Mouse (Mus musculus) neutrophil, adult 83 days (primary cell): ENCODE data around the gene S1pr4. TPM values are rescaled to one million over a fixed set of nuclear protein-coding genes. Genes with fewer than 3 reads are reported as not detected.

Experiments used
- total RNA-seq, 2 experiments: library from RNA; stranded (reverse); gene quantifications; one replicate each; pipeline ENCODE4 v1.2.4; 2023

S1pr4 gene
- total RNA-seq, result 10 to 100 TPM; 66.7 to 79.7 TPM

DNA sequence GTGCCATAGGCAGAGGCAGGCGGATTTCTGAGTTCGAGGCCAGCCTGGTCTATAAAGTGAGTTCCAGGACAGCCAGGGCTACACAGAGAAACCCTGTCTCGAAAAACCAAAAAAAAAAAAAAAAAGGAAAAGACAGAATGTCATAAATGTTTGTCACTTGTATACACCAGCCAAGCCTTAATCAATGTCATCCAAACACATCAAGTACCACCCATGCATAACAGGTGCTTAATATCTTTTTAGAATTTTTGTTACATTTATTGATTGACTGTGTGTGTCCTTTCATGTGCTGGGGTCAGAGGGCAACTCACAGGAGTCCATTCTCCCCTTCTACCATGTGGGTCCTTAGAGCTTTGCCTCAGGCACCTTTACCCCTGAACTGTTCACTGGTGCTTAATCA, at the start of gene S1pr4:
S1pr4 (minus strand) TSS at position 101 of the 400 bp plus-strand sequence.

DNA sequence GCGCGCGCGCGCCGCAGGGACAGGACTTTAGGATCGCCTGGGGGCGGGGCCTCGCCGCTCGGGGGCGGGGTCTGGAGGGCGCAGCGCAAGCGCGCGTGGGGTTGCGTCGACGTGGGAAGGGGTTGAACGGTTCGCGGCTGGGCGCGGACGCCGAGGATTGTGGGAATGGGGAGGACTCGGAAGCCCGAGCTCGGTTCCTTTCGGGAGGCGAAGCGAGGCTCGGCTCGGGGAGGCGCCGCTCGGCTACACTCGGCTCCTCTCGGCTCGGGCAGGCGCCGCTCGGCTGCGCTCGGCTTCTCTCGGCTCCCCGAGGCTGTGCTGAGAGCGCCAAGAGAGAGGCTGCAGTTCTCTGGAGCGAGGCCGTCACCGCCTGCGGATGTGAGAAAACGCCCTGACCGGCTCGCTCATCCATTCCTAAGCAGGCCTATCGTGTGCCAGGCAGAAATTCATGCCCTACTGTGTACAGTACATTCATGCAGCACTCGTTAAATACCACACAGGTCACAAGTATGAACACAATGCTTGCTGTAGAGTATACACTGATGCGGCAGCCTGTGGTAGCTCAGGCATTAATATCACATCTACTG, 45.3 kb upstream of the S1pr4 start, which contains the start of gene Gna11:
Gna11 (minus strand) TSS at position 30 of the 587 bp plus-strand sequence.

DNA sequence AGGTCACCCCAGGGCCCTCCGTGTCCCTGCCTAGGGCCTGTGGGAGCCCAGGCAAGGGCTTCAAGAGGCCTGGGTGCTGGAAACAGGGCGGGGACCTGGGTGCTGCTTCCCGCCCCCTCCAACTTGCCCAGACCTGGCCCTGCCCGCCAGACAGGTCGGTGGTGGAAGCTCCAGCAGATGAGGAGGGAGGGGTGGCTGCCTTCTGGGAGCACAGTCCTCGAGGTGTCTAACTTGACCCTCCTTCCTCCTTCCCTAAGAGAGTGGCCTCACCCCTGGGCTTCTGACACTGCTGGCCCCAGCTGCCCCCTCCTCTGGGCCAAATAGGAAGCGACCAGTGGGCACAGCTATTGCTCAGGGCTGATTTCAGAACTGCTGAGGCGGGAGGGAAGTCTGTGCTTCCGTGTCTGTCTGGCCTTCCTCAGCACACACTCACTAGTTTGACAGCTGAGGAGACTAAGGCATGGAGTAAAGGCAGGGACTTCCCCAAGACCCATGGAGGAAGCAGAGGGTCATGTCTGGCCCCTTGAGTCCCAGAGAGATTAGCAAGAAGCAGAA, 24.2 kb upstream of the S1pr4 start, which contains the start of gene Gna15:
Gna15 (minus strand) TSS at position 175 of the 555 bp plus-strand sequence.

GRCm38 (mm10) chr10:81496264-81496901, 3.5 kb downstream of the S1pr4 start, which contains the start of gene Ncln:
TSS of gene Ncln (minus strand) at chr10:81496392.

DNA sequence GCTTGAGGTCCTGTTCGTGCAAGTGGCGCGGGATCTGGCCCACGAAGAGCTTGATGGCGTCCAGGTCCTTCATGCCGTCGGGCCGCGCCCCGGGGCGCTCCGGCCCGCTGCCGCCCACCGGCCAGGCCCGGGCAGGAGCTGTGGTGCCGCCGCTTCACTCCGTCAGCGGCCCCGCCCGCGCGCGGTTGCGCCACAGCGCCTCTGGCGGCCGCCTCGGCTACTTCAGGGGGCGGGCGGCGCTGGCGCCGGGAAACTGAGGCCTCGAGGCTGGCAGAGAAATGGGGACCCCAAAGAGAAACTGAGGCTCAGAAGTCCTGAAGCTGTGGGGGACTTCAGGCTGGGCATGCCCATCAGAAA, 17.4 kb downstream of the S1pr4 start, which contains the start of gene Celf5:
Celf5 (minus strand) TSS at position 177 of the 357 bp plus-strand sequence.

DNA sequence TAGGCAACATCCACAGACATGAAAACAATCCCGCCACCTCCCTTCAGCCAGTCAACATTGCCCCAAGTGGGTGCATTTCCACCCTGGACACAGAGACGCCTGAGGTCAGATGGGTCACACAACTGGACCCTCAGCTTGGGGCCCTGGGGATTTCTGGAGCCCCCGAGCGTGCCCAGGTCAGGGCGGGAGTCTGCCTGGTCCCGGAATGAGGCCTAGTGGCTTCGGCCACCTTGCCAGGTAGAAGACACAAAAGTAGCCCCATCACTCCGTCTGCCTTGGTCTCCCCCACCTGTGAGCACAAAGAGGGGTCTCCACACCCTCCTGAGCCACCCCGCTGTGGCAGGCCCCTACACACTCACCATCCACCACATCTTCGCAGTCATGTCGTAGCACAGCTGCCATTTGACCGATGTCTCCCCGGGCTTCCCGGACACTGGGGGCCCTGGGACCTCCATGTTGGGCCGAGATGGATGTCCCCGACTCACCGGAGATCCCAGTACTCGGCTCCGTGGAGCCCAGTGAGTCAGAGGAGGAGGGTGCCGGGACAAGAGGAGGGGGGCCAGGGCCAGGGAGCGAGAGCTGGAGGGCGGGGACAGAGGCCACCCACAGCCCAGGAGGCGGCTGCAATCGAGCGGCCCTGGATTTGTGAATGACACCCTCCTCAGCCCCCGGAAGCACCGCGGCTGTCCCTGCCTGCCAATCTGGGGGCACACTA, 44.6 kb downstream of the S1pr4 start, which contains the start of gene Nfic:
Nfic (minus strand) TSS at position 455 of the 715 bp plus-strand sequence.

Other genes with a start within 250 kb of the S1pr4 start
- gene Matk, start 247.2 kb downstream of the S1pr4 start, total RNA-seq, result 1 to 10 TPM; 7.1 to 10.0 TPM
- gene Mrpl54, start 233.2 kb downstream of the S1pr4 start, total RNA-seq, result 10 to 100 TPM; 36.4 to 40.7 TPM
- 10 to 100 TPM; 28.2 to 28.6 TPM for gene Apba3, start 233.2 kb downstream of the S1pr4 start, total RNA-seq
- 1 to 10 TPM; 5.6 to 5.8 TPM for gene Tjp3, start 208.6 kb downstream of the S1pr4 start, total RNA-seq
- 10 to 100 TPM; 84.7 to 91.8 TPM for gene Pip5k1c, start 207.2 kb downstream of the S1pr4 start, total RNA-seq
- 10 to 100 TPM; 27.9 to 30.2 TPM for gene Cactin, start 179.0 kb downstream of the S1pr4 start, total RNA-seq
- gene Tbxa2r, start 171.4 kb downstream of the S1pr4 start, total RNA-seq, result under 1 TPM in 1 of 2 experiments, not detected in 1; 0.64 TPM
- gene Gipc3, start 156.9 kb downstream of the S1pr4 start, total RNA-seq, result not detected
- gene Hmg20b, start 149.7 kb downstream of the S1pr4 start, total RNA-seq, result 10 to 100 TPM; 38.3 to 46.6 TPM
- gene Mfsd12, start 142.6 kb downstream of the S1pr4 start, total RNA-seq, result 10 to 100 TPM; 19.2 to 20.1 TPM
- gene 4930404N11Rik, start 134.3 kb downstream of the S1pr4 start, total RNA-seq, result 1 to 10 TPM; 3.8 to 4.8 TPM
- 10 to 100 TPM; 51.4 to 52.7 TPM for gene Fzr1, start 121.6 kb downstream of the S1pr4 start, total RNA-seq
- 10 to 100 TPM; 17.9 to 20.0 TPM for gene Dohh, start 115.7 kb downstream of the S1pr4 start, total RNA-seq
- under 1 TPM; 0.53 to 0.70 TPM for gene Gm48551, start 115.7 kb downstream of the S1pr4 start, total RNA-seq
- gene Gm48552, start 111.1 kb downstream of the S1pr4 start, total RNA-seq, result 1 to 10 TPM; 1.1 to 1.3 TPM
- 10 to 100 TPM in 1 of 2 experiments, 1 to 10 TPM in 1; 7.1 to 10.6 TPM for gene Smim24, start 107.1 kb downstream of the S1pr4 start, total RNA-seq
- gene Nfic, start 44.5 kb downstream of the S1pr4 start, total RNA-seq, result 10 to 100 TPM; 64.6 to 69.7 TPM
- not detected for gene Celf5, start 17.4 kb downstream of the S1pr4 start, total RNA-seq
- 100 to 1,000 TPM; 130 to 141 TPM for gene Ncln, start 3.7 kb downstream of the S1pr4 start, total RNA-seq
- 10 to 100 TPM; 32.1 to 33.5 TPM for gene Gna15, start 24.1 kb upstream of the S1pr4 start, total RNA-seq
- 10 to 100 TPM; 10.4 to 15.4 TPM for gene Gna11, start 45.1 kb upstream of the S1pr4 start, total RNA-seq
- 100 to 1,000 TPM; 321 to 355 TPM for gene Aes, start 59.4 kb upstream of the S1pr4 start, total RNA-seq
- 1 to 10 TPM; 1.4 to 1.5 TPM for gene Tle2, start 74.4 kb upstream of the S1pr4 start, total RNA-seq
- 1 to 10 TPM; 3.9 to 4.4 TPM for gene Tle6, start 100.9 kb upstream of the S1pr4 start, total RNA-seq
- 1 to 10 TPM; 1.3 to 1.6 TPM for gene BC025920, start 106.1 kb upstream of the S1pr4 start, total RNA-seq
- gene Sirt6, start 127.7 kb upstream of the S1pr4 start, total RNA-seq, result 10 to 100 TPM; 12.8 to 13.5 TPM
- 1 to 10 TPM; 2.0 to 2.9 TPM for gene Ankrd24, start 128.4 kb upstream of the S1pr4 start, total RNA-seq
- 1 to 10 TPM in 1 of 2 experiments, under 1 TPM in 1; 0.97 to 1.2 TPM for gene Gm10778, start 148.9 kb upstream of the S1pr4 start, total RNA-seq
- gene Zfp433, start 204.7 kb upstream of the S1pr4 start, total RNA-seq, result 1 to 10 TPM; 4.3 to 4.7 TPM